Mouse (Mus musculus): ENCODE measurements around the gene Lrrc72. TPM values are rescaled to one million over a fixed set of nuclear protein-coding genes. Genes with fewer than 3 reads are reported as not detected.
"Not testable (repeated sequence)": the region's sequence is repeated elsewhere in the genome, so short reads cannot be mapped to it uniquely, and the experiment has no call there.

The Lrrc72 gene
- total RNA-seq, 2 experiments from 2014 or later, result not detected

GRCm38 (mm10) chr12:36205579-36206119 lies 47.5 kb downstream of the Lrrc72 start:
- DNase-seq (ENCODE audit: low spot score); intact Hi-C loops (cut with DNase I): not testable (repeated sequence)

GRCm38 (mm10) chr12:36194976-36195375 lies 58.2 kb downstream of the Lrrc72 start:
- DNase-seq (ENCODE audit: low spot score), result no peak
- intact Hi-C loops (cut with DNase I), result loop anchor here (10.0 kb wide), 1 partner anchor 300 kb away; no protein-coding TSS in a partner anchor

GRCm38 (mm10) chr12:36190343-36190742 lies 62.9 kb downstream of the Lrrc72 start:
- intact Hi-C loops (cut with DNase I), result loop anchor here (10.0 kb wide), 1 partner anchor 296 kb away; no protein-coding TSS in a partner anchor
- no peak for DNase-seq (ENCODE audit: low spot score)

GRCm38 (mm10) chr12:36189610-36190009 lies 63.6 kb downstream of the Lrrc72 start:
- no peak for DNase-seq (ENCODE audit: low spot score)
- intact Hi-C loops (cut with DNase I), result loop anchor here (10.0 kb wide), 1 partner anchor 295 kb away; no protein-coding TSS in a partner anchor

- intact Hi-C loops (cut with DNase I), result no loop called here
- no peak for DNase-seq (ENCODE audit: low spot score)
These were observed 66.1 kb downstream of the Lrrc72 start for GRCm38 (mm10) chr12:36187081-36187480.

- DNase-seq (ENCODE audit: low spot score), result peak; percentile 19
- intact Hi-C loops (cut with DNase I), result no loop called here
These were observed 70.6 kb downstream of the Lrrc72 start for GRCm38 (mm10) chr12:36182570-36182969.

- DNase-seq (ENCODE audit: low spot score), result no peak
- intact Hi-C loops (cut with DNase I), result no loop called here
These were observed 76.0 kb downstream of the Lrrc72 start for GRCm38 (mm10) chr12:36177227-36177626.

GRCm38 (mm10) chr12:36165299-36165698 lies 87.9 kb downstream of the Lrrc72 start:
- intact Hi-C loops (cut with DNase I), result no loop called here
- DNase-seq (ENCODE audit: low spot score), result no peak

- intact Hi-C loops (cut with DNase I), result no loop called here
- DNase-seq (ENCODE audit: low spot score), result no peak
These were observed 88.9 kb downstream of the Lrrc72 start for GRCm38 (mm10) chr12:36164126-36164791.

Other genes starting within 250 kb of the Lrrc72 start
- gene Tspan13, start 210.9 kb downstream of the Lrrc72 start, total RNA-seq (2021), result 10 to 100 TPM; 44.2 to 57.7 TPM
- 10 to 100 TPM; 15.5 to 17.1 TPM for gene Ankmy2, start 96.3 kb downstream of the Lrrc72 start, total RNA-seq (2021)
- 100 to 1,000 TPM; 181 to 182 TPM for gene Bzw2, start 95.3 kb downstream of the Lrrc72 start, total RNA-seq (2021)
- under 1 TPM; 0.18 to 0.39 TPM for gene Sostdc1, start 60.7 kb upstream of the Lrrc72 start, total RNA-seq (2021)
- gene Ispd, start 128.1 kb upstream of the Lrrc72 start, total RNA-seq (2021), result 1 to 10 TPM; 4.7 to 6.3 TPM
- gene D630036H23Rik, start 128.8 kb upstream of the Lrrc72 start, total RNA-seq (2021), result 1 to 10 TPM; 1.7 TPM